Comparison of ENCODE assay signal across 8 mouse cellular contexts in the genomic region with DNA sequence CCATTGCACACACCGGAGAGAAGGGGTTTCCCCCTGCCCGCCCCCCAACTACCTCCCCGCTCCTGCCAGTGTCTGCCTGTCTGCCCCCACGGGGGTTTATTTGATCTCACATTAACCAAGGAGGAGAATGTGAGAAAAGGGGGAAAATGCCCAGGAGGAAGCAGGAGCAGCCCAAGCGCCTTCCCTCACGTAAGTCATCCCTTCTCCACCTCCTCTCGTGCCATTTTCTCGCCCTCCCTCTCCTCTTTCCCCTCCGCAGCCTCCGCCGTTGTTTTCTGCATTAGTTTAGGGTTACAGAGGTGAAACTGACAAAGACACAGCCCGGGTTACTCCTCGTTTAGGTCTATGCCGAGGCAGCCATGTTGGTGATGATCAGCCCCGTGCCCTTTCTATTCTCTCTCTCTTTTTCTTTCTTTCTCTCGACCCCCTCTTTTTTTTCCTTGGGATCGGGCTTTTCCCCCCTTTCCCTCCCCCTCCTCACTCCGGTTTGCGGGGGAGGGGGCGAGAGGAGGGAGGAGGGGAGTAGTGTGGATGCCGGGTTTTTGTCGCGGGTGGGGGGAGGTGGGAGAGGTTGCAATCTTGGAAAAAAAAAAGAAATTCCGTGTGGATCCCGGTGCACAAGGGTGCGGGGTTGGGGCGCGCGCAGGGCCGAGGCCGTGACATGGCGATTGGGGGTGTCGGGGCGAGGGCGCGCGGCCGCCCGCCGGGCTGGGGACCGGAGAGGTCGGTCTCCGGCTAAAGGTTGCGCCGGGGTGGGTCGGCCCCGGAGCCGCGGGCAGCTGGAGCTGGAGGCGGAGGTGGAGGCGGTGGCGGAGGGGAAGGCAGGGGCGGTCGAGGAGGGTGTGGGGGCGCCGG. TPM values are rescaled to one million over a fixed set of nuclear protein-coding genes. Genes with fewer than 3 reads are reported as not detected.
DNase-seq lines count a peak whose midpoint lies in the region; ATAC-seq lines count a peak whose summit lies in the region.

No protein-coding gene starts in this region.

- 1% methylated on average over 56 of the region's 56 CpGs for WGBS in embryonic facial prominence, embryonic 10.5 days
- WGBS in heart, embryonic 10.5 days: under 1% methylated on average over 50 of the region's 56 CpGs
- WGBS in kidney, embryonic 14.5 days: under 1% methylated on average over 54 of the region's 56 CpGs
- under 1% methylated on average over 47 of the region's 56 CpGs for WGBS in liver, embryonic 11.5 days
- under 1% methylated on average over 50 of the region's 56 CpGs for WGBS in neural tube, embryonic 12.5 days

- no peaks in the 10 kb centered on the region for H3K27me3 ChIP-seq in embryonic facial prominence, embryonic 10.5 days (replicated peaks; ENCODE audit: low read depth, poor library complexity, severe bottlenecking)
- no peaks in the 10 kb centered on the region for H3K27me3 ChIP-seq in heart, embryonic 10.5 days (ENCODE audit: insufficient read depth, poor library complexity, severe bottlenecking)
- H3K27me3 ChIP-seq in kidney, embryonic 14.5 days (ENCODE audit: control insufficient read depth, insufficient read depth, low read length): no peaks in the 10 kb centered on the region
- peaks cover 36% of the 10 kb centered on the region for H3K27me3 ChIP-seq in liver, embryonic 11.5 days (replicated peaks; ENCODE audit: control insufficient read depth, insufficient read depth, low read length)
- H3K27me3 ChIP-seq in neural tube, embryonic 12.5 days (replicated peaks): no peaks in the 10 kb centered on the region

- no peak for ATAC-seq in kidney, embryonic 14.5 days (ENCODE audit: low FRiP score, low TSS enrichment)
- peak; percentile 6 for ATAC-seq in liver, embryonic 11.5 days (replicated peaks; ENCODE audit: low FRiP score)
- peak; percentile 22; the same call in 1 of the 2 replicates for ATAC-seq in neural tube, embryonic 12.5 days (ENCODE audit: low FRiP score, low read depth)

- peak overlapping the region; percentile 99 for H3K9ac ChIP-seq in kidney, embryonic 14.5 days (ENCODE audit: low read depth, low read length)
- peak overlapping the region; percentile 80 for H3K9ac ChIP-seq in liver, embryonic 11.5 days (ENCODE audit: low read depth, low read length)
- H3K9ac ChIP-seq in neural tube, embryonic 12.5 days: peak overlapping the region; percentile 99

- H3K36me3 ChIP-seq in embryonic facial prominence, embryonic 10.5 days (replicated peaks): no peaks in the 10 kb centered on the region
- no peaks in the 10 kb centered on the region for H3K36me3 ChIP-seq in heart, embryonic 10.5 days
- no peaks in the 10 kb centered on the region for H3K36me3 ChIP-seq in kidney, embryonic 14.5 days (ENCODE audit: control insufficient read depth, insufficient read depth, low read length)
- H3K36me3 ChIP-seq in liver, embryonic 11.5 days (ENCODE audit: control insufficient read depth, insufficient read depth, low read length): no peaks in the 10 kb centered on the region
- H3K36me3 ChIP-seq in neural tube, embryonic 12.5 days: no peaks in the 10 kb centered on the region

- DNase-seq in 3134 (ENCODE audit: extremely low read depth, insufficient read length, low spot score): peak; percentile 51
- DNase-seq in adrenal gland, adult 18-20 months (ENCODE audit: low spot score in 2 of 2): peak; percentile 46 to 63
- DNase-seq in embryonic facial prominence, embryonic 10.5 days (ENCODE audit: low spot score): peak; percentile 69
- DNase-seq in heart, embryonic 10.5 days (ENCODE audit: low spot score): peak; percentile 80
- DNase-seq in liver, embryonic 11.5 days (ENCODE audit: low spot score): peak; percentile 71
- DNase-seq in testis, postnatal 14 days (ENCODE audit: low spot score): peak; percentile 56

- peak overlapping the region; percentile 95 for H3K4me3 ChIP-seq in embryonic facial prominence, embryonic 10.5 days
- H3K4me3 ChIP-seq in heart, embryonic 10.5 days: peak overlapping the region; percentile 99
- H3K4me3 ChIP-seq in kidney, embryonic 14.5 days (ENCODE audit: low read length): peak overlapping the region; percentile 91
- H3K4me3 ChIP-seq in liver, embryonic 11.5 days (ENCODE audit: low read depth, low read length): peak overlapping the region; percentile 73
- H3K4me3 ChIP-seq in neural tube, embryonic 12.5 days: peak overlapping the region; percentile 96

- peaks cover 43% of the 10 kb centered on the region for H3K4me1 ChIP-seq in embryonic facial prominence, embryonic 10.5 days
- H3K4me1 ChIP-seq in heart, embryonic 10.5 days: peaks cover 26% of the 10 kb centered on the region
- H3K4me1 ChIP-seq in kidney, embryonic 14.5 days (ENCODE audit: control insufficient read depth, insufficient read depth, low read length): peaks cover 17% of the 10 kb centered on the region
- peaks cover 2% of the 10 kb centered on the region for H3K4me1 ChIP-seq in liver, embryonic 11.5 days (replicated peaks; ENCODE audit: control insufficient read depth, insufficient read depth, low read length)
- peaks cover 26% of the 10 kb centered on the region for H3K4me1 ChIP-seq in neural tube, embryonic 12.5 days

- no peaks in the 10 kb centered on the region for H3K9me3 ChIP-seq in embryonic facial prominence, embryonic 10.5 days
- 0 out of 2 replicates have a peak, but pooled peaks cover 2% of the 10 kb centered on the region for H3K9me3 ChIP-seq in heart, embryonic 10.5 days
- no peaks in the 10 kb centered on the region for H3K9me3 ChIP-seq in kidney, embryonic 14.5 days (ENCODE audit: control insufficient read depth, low read length)
- H3K9me3 ChIP-seq in liver, embryonic 11.5 days (ENCODE audit: control insufficient read depth, low read length): no peaks in the 10 kb centered on the region
- H3K9me3 ChIP-seq in neural tube, embryonic 12.5 days: no peaks in the 10 kb centered on the region; the same call in 1 of the 2 replicates

- H3K4me2 ChIP-seq in kidney, embryonic 14.5 days (replicated peaks; ENCODE audit: low read depth, low read length): peak overlapping the region; percentile 82
- H3K4me2 ChIP-seq in liver, embryonic 11.5 days: peak overlapping the region; percentile 79
- H3K4me2 ChIP-seq in neural tube, embryonic 12.5 days (replicated peaks): peak overlapping the region; percentile 87

- peak overlapping the region; percentile 100 for H3K27ac ChIP-seq in embryonic facial prominence, embryonic 10.5 days (replicated peaks)
- peak overlapping the region; percentile 100 for H3K27ac ChIP-seq in heart, embryonic 10.5 days
- peak overlapping the region; percentile 100 for H3K27ac ChIP-seq in kidney, embryonic 14.5 days (ENCODE audit: low read depth, low read length)
- H3K27ac ChIP-seq in liver, embryonic 11.5 days (ENCODE audit: low read depth, low read length): peak overlapping the region; percentile 96
- peak overlapping the region; percentile 99 for H3K27ac ChIP-seq in neural tube, embryonic 12.5 days

RNA-seq across cellular contexts. Expression of a gene that starts 0.5 kb away (rescaled TPM):
- total RNA-seq in adrenal gland, adult 18-20 months (2021): 1 to 10 TPM; 6.1 to 6.8 TPM
- polyA plus RNA-seq in embryonic facial prominence, embryonic 10.5 days (2016; fragmentation: Nextera tagmentation; extraction: Ambion mirVana): 6.5 and 8.2 TPM in 2 replicates
- polyA plus RNA-seq in heart, embryonic 10.5 days (2016; fragmentation: Nextera tagmentation; extraction: Ambion mirVana): 5.8 and 7.4 TPM in 2 replicates
- polyA plus RNA-seq in kidney, embryonic 14.5 days (2014; fragmentation: Nextera tagmentation; extraction: Ambion mirVana): 8.6 and 12.2 TPM in 2 replicates
- polyA plus RNA-seq in liver, embryonic 11.5 days (2014; fragmentation: Nextera tagmentation; extraction: Ambion mirVana): 3.5 and 3.8 TPM in 2 replicates
- 11.4 TPM in 2 replicates for polyA plus RNA-seq in neural tube, embryonic 12.5 days (2016; fragmentation: Nextera tagmentation; extraction: Ambion mirVana)
